Mouse (Mus musculus) gastrocnemius, adult 8-10 months (tissue): ENCODE measurements at regions not wholly inside any gene's neighbourhood (a gene's known extent, or its start where the extent isn't known, plus 50 kb on each side); places are given as distances from the start of the nearest gene placed in this dataset.

Source experiments
- DNase-seq, 2 experiments: peaks; one replicate each; pipeline ENCODE4 v3.0.0; 2022; ENCODE audit warnings: low spot score in 2 of 2

DNA sequence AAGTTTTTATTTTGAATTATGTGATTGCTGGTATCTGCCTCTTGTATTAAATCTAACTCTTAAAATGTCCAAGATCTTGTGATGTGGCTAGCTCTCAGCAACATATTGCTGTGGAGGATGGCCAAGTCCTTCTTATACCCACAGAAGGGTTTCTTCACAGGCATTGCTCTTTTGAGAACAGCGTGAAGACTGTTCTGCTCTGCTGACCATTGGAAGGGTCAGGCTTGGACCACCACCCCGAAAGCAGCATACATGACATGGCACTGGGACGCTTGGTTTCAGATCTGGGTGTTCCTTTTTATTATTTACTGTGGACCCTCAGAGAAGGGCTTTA, 352.8 kb downstream of the Ankrd50 start:
- no peak for DNase-seq

GRCm38 (mm10) chr3:38131176-38131886, 353.3 kb downstream of the Ankrd50 start:
- DNase-seq = peak in 1 of 2 experiments; percentile 39

DNA sequence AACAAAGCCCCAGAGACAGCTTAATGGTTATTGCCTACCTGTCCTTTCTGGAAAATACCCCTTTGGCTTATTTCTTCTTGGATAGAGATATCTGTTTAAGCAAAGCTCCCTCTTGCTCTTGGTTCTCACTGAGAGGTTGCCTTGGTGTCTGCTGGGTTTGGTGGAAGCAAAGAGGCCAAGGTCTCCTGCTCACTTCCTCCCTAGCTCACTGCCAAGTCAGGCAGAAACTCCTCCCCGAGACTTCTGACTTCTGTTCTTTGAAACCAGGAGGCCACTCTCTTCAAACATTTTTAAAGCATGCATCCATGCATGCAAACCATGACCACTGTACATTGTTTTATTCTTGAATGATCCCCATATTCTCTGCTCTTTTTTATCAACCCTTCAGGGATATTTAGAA, 354.6 kb downstream of the Ankrd50 start:
- no peak for DNase-seq

DNA sequence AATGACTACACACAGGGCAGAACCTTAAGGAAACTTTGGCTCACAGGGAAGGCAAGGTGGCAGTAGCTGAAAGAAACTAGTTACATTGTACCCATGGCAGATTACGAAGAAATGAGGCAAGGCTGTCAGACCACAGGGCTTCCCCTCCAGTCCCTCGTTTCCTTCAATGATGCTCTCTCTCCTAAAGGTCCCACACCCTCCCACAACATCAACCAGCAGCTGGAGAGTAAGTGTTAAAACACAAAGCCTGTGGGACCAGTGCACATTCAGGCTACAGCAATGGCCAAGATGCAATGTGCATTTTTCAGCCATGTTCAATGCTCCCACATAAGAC, 355.5 kb downstream of the Ankrd50 start:
- DNase-seq = no peak

DNA sequence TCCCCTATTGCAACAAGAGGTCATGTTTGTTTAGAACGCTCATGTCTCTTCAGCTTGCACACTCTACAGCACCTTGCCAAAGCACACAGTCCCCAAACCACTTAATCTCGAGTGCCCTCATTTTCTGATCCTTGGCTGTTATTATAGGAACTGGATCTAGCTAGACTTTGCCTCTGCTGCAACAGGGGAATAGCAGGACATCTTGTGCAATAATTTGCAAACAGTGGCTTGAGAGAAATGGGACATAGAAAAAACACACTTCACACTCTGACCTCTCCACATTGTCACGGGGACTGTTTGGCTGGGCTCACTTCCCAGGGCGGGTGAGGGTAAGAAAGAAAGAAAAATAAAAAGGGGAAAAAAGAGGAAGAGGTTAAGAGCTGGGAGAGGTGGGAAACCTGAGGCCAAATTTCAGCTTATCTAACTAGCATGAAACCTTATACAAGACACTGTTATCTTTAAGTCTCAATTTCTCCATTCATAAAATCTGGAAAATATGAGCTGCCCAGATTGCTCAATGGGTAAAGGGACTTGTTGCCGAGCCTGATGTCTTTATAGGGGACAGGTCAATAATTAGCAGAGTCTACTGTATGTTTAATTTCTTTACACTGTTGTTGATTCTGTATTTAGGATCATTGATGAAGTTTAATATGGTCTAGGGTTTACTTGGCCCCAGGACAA, 356.0 kb downstream of the Ankrd50 start:
- DNase-seq = no peak

GRCm38 (mm10) chr3:38116071-38116787, 368.4 kb downstream of the Ankrd50 start:
- no peak for DNase-seq

DNA sequence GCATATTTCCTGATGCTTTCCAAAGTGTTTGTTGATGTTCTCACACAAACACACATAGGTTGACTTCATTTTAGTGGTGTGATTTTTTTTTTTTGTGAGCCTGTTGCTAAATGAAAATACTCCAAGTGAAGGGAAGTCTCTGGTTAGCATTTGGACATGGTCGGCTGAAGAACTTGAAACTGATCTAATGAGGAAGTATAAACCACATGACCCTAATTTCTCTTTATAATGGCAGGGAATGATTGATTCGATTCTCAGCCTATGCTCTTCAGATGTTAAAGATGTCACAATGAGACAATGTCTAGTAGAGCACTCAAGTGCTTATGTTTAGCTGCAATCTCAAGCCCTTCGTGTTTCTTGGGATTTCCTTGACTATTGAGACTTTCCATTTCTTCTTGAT, 372.1 kb downstream of the Ankrd50 start:
- DNase-seq = no peak

DNA sequence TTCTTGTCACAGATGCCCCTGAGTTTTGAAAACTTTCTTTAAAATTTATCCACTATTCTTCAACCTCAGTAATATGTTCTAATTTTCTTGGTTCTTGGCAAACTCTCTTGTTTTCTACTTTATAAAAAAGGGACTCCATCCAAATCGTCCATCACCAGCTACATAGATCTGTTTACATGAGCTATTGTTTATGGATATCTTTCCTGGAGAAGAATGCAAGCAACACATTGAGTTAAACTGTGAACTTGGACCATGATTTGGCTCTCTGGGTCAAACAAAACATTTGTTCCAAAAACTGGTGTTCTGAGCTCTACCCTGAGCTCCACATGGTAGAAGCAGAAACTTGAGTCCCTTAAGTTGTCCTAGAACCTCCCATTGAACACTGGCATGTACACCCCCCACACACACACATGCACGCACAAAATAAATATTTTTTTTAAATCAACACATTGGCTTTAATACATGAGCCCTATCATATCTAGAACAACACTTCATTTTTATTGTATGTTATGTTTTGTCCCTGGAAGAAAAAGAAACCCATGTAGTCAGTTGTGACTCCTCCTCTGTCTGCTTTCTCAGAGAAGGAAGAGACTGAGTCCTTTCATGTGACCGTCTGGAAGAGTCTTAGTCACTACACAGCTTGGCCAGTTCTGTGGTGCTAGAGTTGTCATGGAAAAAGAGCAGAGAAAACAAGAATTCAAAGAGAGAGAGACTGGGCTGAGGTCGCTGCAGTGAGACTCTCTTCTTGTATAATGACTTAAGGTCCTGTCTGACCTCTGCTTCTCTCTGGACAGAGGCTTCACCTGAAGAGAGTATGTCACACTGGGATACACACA, 379.4 kb downstream of the Ankrd50 start:
- DNase-seq = no peak

DNA sequence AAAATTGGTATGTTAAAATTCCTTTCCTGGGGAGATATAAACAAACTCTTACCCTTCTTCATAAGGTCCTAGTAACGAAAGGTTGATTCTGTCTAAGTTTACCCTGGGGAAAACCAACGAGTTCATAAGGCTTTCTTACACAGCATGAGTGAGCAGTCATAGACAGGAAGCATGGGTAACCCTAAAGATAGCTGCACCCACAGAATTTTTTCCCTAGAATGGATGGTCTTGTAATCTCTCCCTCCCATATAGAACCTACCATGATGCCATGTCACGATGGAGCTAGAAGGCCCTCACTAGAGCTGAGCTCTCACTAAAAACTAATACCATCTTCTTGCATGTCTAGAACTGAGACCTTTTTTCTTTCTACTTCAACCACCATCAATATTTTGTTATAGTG, 380.1 kb upstream of the Gm5148 start:
- DNase-seq = no peak

DNA sequence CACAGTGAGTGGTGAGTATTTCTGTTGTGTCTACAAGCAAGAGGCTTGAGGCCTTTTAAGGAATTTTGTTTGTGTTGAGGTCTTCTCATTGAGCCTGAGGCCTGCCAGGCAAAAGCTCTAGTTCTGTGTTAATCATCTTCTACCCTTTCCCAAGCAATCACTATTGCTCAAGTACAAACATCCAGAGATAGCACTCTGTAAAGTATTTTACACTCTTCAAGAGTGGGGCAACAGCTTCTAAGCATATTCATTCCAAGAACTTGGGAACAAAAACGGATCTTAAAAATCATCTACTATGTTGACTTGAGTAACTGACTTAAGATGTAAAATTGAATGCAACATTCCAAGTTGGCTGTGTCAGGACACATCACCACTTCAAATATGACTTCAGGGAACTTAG, 378.7 kb upstream of the Gm5148 start:
- DNase-seq = no peak

DNA sequence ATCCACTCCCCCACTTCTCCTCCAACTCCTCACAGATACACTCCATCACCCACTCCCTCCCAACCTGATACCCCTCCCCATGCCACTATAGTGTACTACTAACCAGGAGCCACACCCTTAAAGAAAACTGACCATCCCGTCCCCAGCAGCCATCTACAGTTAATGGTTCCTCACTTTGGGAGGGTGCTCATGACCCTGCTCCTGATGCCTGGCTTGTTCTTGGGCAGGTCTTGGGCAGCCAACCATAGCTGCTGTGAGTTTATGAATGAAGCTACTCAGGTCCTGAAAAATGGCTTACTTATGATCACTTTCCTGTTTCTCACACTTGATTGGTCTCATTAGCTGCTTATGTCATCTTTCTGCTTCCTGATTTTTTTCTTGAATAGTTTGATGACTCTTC, 377.9 kb upstream of the Gm5148 start:
- DNase-seq = no peak

DNA sequence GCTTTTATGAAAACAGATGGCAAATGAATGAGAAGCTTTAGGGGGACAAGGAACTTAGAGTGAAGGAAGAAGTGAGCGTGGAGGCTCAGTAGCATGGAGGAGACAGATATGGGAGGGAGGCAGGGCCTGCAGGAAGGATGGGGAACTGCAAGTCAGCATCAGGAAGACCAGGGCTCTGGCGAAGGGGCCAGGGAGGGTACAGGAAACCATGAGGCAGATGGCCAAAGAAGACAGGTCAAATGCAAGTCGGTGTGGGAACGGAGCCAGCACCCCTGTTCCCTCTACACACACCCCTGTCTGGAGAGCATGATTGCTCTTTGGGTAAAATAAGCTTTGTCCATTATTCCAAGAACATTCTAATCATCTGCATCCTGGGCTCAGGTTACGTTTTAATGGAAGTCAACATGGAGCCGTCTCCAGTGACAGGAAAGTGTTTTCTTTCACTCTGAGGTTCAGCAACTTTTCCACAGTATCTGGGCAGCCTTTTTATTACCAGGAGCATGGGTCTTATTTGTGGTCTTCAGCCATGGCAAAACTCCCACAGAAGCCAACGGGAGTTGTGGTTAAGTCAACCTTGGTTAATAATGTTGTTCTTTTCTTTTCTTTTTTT, 370.2 kb upstream of the Gm5148 start:
- DNase-seq = no peak

- DNase-seq = no peak
These were observed 360.3 kb upstream of the Gm5148 start for GRCm38 (mm10) chr3:38084548-38084947.

DNA sequence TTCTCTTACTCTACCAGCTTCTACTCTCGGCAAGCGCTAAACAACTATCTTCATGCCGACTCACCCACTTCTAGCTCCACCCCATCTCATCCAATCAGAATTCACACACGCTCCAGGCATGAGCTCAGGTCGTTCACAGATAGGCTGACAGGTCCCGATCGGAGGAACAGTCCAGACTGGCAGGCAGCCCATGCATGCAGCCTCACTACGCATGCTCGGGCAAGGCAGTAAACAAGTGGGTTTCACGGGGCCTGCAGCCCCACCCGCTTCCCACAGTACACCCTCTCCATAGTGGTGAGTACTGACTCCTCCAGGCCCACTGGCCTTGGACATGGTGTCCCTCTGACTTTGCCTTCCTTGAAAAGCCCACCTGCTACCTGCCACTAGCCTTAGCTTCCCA, 358.1 kb upstream of the Gm5148 start:
- no peak for DNase-seq

GRCm38 (mm10) chr3:38076835-38077234, 352.5 kb upstream of the Gm5148 start:
- peak in 1 of 2 experiments; percentile 8 for DNase-seq

DNA sequence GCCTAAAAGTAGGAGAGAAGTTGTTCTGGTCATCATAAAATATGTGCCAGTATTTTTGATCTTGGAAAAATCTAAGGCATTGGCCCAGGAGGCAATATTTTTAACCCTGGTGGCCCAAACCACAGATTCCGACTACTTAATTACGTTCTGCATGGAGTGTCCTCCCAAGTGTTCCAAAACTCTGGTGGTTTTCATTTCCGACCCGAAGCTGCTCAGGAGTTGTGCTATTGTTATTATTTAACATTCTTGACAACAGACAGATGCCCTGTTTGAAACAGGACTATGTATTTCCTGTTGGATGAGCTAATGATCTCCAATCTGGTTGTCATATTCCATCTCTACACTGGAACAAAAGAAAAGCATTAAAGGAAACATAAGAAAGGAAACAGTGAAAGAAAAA, 349.7 kb upstream of the Gm5148 start:
- no peak for DNase-seq

DNA sequence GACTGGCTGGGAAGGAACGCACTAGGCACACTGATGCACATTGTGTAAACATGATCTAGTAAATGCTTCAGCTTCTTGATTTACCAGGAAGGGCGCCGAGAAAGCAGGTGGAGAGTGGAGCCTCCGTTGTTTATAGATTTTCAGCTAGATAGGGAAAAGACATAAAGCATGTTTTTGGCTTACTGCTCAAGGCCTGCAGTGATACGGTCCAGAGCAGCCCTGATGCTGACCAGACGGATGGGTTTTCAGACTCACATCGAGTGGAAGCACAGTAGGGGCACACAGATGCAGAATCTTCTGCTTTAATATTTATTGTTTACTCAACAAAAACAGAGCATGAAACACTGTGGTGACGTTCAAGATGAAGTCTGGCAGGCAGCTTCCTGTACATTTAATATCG, 331.3 kb upstream of the Gm5148 start:
- DNase-seq = no peak

- peak in 1 of 2 experiments; percentile 17 for DNase-seq
These were observed 328.7 kb upstream of the Gm5148 start for GRCm38 (mm10) chr3:38052941-38053340.

- no peak for DNase-seq
These were observed 327.5 kb upstream of the Gm5148 start for GRCm38 (mm10) chr3:38051748-38052147.

- DNase-seq = no peak
These were observed 326.6 kb upstream of the Gm5148 start for GRCm38 (mm10) chr3:38050856-38051255.

DNA sequence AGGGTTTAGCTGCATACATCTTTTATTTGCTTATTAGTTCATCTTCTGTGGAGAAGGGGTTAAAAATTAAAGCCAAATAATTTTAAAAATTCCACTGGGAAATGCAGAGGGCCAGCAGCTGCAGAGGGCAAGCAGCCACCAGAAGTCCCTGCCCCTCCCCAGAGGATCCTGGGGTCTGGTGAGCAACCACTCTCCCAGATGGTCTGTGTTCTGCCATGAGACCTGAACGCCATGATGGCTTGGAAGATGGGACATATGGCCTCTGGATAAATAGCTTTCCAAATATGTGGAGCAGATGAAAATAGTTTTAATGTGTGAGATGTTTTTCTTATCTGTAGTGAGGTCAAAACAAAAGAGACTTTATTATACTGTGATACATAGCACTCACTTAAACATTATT, 326.1 kb upstream of the Gm5148 start:
- DNase-seq = no peak

GRCm38 (mm10) chr3:38049290-38049689, 325.0 kb upstream of the Gm5148 start:
- DNase-seq = no peak
